Mouse (Mus musculus) ZHBTc4 (cell line): ENCODE results near the gene Slc7a6.
A peak's percentile ranks its signal among the peaks of the same experiment; 100 is the strongest.
"Not testable (repeated sequence)": the region's sequence is repeated elsewhere in the genome, so short reads cannot be mapped to it uniquely, and the experiment has no call there.

Experiments used
- DNase-seq: peaks from one replicate; pipeline ENCODE4 v3.0.0-alpha.2; 2011; ENCODE audit warnings: low read depth, low spot score

Gene Slc7a6

GRCm38 (mm10) chr8:106185628-106186270 is 17.1 kb downstream of the Slc7a6 start:
- no peak for DNase-seq

DNA sequence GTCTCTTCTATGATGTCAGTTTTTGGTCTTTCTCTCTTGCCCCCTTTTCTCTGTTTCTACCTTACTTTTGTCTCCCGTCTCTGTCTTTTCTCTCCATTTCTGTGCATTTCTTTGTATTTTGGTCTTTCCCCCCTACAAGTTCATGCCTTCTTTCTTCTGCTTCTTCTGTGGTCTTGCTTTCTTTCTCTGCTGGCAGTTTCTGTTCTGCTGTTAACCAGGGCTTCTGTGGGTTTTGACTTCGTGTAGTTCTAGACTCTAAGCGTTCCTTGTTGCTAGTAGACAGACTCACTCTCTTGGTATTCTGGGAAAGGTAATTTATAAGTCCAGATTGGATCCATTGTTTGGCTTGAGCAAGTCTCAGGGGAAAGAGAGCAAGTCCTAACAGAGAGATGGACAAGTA is 17.7 kb downstream of the Slc7a6 start:
- DNase-seq: no peak

- no peak for DNase-seq
Observed at GRCm38 (mm10) chr8:106189162-106189561, 20.5 kb downstream of the Slc7a6 start.

- DNase-seq: no peak
Observed at GRCm38 (mm10) chr8:106191639-106192038, 23.0 kb downstream of the Slc7a6 start.

DNA sequence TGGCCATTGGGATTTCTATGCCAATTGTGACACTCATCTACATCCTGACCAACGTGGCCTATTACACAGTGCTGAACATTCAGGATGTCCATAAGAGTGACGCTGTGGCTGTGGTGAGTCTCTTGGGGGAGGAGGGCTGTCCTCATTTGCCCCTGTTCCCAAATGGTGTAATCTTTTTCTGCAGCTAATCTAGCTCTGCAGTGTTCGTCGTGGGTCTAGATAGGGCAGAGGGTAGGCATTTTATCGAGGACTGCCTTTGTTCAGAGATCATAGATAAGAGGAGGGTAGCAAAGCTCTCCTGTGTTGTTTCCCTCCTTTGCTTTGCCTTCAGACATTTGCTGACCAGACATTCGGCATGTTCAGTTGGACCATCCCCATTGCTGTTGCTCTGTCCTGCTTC is 24.5 kb downstream of the Slc7a6 start:
- no peak for DNase-seq

GRCm38 (mm10) chr8:106194062-106194461 is 25.4 kb downstream of the Slc7a6 start:
- no peak for DNase-seq

GRCm38 (mm10) chr8:106198741-106199140 is 30.1 kb downstream of the Slc7a6 start:
- DNase-seq: peak; percentile 69

- DNase-seq: not testable (repeated sequence)
Observed at GRCm38 (mm10) chr8:106199596-106199995, 30.9 kb downstream of the Slc7a6 start.

DNA sequence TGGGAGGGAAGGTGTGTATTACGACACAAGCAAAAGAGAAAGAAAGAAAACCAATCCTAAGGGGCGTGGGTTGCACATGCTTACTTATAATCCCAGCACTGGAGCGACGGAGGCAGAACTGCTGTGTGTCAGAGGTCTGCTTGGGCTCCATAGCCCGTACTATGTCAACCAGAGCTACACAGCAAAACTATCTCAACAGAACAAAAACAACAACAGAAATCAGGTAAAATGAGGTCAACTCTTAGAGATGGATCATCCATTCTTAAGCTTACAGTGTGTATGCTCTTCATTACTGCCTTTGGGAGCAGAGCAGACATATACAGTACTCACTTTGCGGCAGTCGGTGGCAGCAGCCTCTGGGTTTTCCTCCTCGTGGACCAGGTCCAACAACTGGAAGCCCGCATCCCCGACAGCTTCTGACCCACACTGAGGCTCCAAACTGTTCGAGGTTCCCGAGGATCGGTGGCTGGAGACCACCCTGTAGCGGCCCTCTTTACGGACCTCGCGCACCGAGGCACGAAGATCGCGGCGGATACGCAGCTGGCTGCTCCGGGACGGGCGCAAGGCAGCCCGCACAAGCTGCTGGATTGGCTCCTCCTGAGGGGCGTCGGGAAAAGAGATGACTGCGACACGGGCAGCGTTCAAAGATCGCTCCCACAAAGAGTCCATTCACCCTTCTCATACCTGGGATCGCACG is 41.5 kb downstream of the Slc7a6 start:
- DNase-seq: peak; percentile 53

GRCm38 (mm10) chr8:106210821-106211345 is 42.2 kb downstream of the Slc7a6 start, which contains the start of the genes Slc7a6os and Prmt7:
Gene Slc7a6os (minus strand): TSS chr8:106210935.
Gene Prmt7 (plus strand): TSS chr8:106210936.
- peak; percentile 98 for DNase-seq

DNA sequence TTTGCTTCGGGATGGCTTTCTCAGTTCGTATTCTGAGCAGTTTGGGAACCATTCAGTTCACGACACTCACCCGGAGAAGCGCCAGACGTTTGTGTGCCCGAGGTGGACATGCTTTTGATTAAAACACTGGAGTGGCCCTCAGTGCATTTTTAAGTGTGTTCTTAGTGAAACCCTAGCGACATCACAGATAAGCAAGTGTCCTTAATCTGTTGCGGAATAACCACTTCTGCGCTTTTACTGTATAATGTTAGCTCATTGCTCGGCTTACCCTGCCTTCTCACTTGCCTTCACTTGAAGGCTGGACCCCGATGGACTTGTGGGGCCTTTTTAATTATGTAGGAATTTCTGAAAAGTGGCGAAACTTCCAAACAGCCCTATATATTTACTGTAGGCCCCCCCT is 42.8 kb downstream of the Slc7a6 start:
- no peak for DNase-seq

- DNase-seq: peak; percentile 37
Observed at GRCm38 (mm10) chr8:106213959-106214358, 45.3 kb downstream of the Slc7a6 start.

GRCm38 (mm10) chr8:106219620-106220019 is 51.0 kb downstream of the Slc7a6 start:
- no peak for DNase-seq

GRCm38 (mm10) chr8:106226589-106226988 is 57.9 kb downstream of the Slc7a6 start:
- DNase-seq: peak; percentile 78

DNA sequence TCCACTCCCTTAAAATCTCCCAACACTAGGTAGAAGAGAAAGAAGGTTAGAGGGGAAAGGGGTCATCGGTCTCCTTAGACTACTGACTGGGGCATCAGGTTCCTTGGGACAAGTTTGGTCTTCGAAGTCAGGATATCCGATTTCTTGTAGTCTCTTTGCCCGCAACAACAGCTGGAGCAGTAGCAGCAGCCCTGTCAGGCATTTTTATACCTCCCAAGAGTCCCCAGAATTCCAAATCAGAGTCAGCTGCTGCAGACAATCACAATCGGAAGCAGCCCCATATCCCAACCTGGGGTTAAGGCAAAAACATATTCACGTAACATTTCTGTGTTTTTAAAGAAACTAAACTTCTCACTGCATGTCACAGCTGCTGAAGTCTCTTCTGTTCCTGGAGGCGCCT is 62.9 kb downstream of the Slc7a6 start:
- DNase-seq: no peak

DNA sequence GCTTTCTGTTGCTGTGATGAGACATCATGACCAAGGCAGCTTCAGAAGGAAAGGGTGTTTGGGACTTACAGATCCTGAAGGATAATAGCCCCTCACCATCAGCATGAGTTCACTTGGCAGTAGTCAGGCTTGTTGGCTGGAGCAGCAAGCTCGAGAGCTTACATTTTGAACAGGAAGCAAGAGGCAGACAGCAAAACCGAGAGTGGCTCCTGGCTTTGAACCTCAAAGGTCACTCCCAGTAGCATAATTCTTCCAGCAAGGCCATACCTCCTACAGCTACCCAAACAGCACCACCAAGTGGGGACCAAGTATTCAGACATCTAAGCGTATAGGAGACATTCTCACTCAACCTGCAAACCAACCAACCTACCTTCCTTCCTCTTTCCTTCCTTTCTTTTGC is 64.1 kb downstream of the Slc7a6 start:
- no peak for DNase-seq

DNA sequence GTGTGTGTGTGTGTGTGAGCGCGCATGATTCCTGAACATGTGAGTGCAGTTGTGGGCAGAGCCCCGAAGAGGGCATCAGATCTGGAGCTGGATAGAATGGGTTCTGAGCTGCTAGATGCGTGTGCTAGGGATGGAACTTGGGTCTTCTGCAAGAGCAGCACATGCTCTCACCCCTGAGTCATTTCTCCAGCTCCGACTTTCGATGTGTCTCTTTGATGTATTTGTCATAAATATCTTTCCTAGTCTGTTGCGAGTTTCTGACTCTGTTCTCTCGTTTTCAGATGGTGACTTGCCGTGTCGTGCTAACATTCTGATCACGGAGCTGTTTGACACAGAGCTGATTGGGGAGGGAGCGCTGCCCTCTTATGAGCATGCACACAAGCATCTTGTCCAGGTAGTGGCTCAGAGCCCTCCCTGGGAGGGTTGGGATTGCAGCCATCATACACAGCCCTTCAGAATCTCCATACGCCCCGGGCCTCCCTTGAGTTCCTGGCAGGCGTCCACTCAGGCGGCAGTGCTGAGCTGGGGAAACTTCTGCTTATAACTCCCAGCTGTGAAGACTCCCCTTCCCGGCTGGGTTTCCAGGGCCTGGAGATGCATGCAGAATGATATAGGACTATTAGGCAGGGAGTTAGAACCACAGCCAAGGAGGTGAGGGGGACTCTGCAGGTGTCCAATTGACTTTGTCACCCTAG is 66.1 kb downstream of the Slc7a6 start:
- DNase-seq: no peak

DNA sequence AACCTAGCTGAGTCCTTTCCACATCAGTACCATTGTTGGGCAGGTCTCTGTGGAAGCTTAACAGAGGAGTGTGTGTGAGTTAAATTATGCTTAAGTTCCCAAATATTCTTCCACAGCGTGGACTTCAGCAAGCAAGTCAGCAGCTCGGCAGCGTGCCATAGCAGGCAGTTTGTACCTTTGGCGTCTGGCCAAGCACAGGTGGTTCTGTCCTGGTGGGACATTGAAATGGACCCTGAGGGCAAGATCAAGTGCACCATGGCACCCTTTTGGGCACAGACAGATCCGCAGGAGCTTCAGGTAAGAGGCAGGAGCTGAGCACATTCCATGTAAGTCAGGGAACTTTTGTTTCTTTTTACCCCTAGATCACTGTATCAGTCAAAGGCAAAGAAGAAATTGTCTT is 68.4 kb downstream of the Slc7a6 start:
- DNase-seq: no peak
